25 mouse cellular contexts compared by ENCODE assay signal in the genomic region with DNA sequence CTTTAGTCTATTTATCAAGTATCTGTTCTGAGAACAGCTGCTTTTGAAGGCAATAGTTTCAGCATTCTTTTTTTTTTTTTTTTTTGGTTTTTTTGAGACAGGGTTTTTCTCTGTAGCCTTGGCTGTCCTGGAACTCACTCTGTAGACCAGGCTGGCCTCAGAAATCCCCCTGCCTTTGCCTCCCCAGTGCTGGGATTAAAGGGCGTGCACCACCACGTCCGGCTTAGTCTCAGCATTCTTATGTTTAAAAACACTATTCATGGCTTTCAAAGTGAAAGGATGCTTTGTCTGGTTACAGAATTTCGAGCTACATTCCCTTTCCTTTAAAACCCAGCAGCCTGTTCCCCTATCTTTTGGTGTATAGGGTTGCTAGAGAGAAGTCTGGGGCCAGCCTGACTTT. TPM values are rescaled to one million over a fixed set of nuclear protein-coding genes. Genes with fewer than 3 reads are reported as not detected.
A peak's percentile ranks its signal among the peaks of the same experiment; 100 is the strongest.
DNase-seq lines count a peak whose midpoint lies in the region; ATAC-seq and TF ChIP-seq lines count a peak whose summit lies in the region.
"Had no signal": no experiment of that assay in that cellular context is flagged by ENCODE, and none has a peak within 500 bp of the region (broad histone marks: within the 10 kb centered on the region; RNA-seq: fewer than 3 reads in every experiment).

No protein-coding gene starts in this region.

- 0 out of 2 replicates have a peak overlapping the region, but pooled peaks have one; percentile 10 for H3K27ac ChIP-seq in forebrain, embryonic 12.5 days
- no peak overlapping the region for H3K27ac ChIP-seq in forebrain, embryonic 11.5 days (ENCODE audit: low read depth, low read length)
- peak overlapping the region; percentile 72; the same call in 1 of the 2 replicates for H3K27ac ChIP-seq in ES-Bruce4 (ENCODE audit: insufficient read depth, low read length)
- H3K27ac ChIP-seq in MEL (ENCODE audit: control insufficient read depth, low read depth, low read length): no peak overlapping the region
- H3K27ac ChIP-seq in kidney, embryonic 15.5 days: no peak overlapping the region
- H3K27ac ChIP-seq: forebrain, embryonic 10.5 days; forebrain, embryonic 15.5 days; hindbrain, embryonic 14.5 days; hindbrain, postnatal 0 days had no signal

- no peak for TF ChIP-seq RAD21 in MEL (IDR thresholded peaks at IDR 0.05; ENCODE audit: low read depth, low read length)

- H3K4me3 ChIP-seq in forebrain, embryonic 12.5 days (replicated peaks): no peak overlapping the region
- no peak overlapping the region for H3K4me3 ChIP-seq in forebrain, embryonic 11.5 days (ENCODE audit: low read depth, low read length)
- H3K4me3 ChIP-seq in ES-Bruce4 (ENCODE audit: low read depth, low read length): no peak overlapping the region
- no peak overlapping the region for H3K4me3 ChIP-seq in MEL (ENCODE audit: control insufficient read depth in 1 of 2, insufficient read depth in 1 of 2, low read depth in 2 of 2, low read length in 2 of 2)
- no peak overlapping the region for H3K4me3 ChIP-seq in kidney, embryonic 15.5 days (replicated peaks)
- H3K4me3 ChIP-seq: forebrain, embryonic 10.5 days; forebrain, embryonic 15.5 days had no signal

- no peaks in the 10 kb centered on the region for H3K27me3 ChIP-seq in forebrain, embryonic 12.5 days
- no peaks in the 10 kb centered on the region for H3K27me3 ChIP-seq in forebrain, embryonic 11.5 days (ENCODE audit: control insufficient read depth, insufficient read depth, low read length)
- H3K27me3 ChIP-seq in ES-Bruce4 (ENCODE audit: control insufficient read depth, insufficient read depth, low read length, poor library complexity, severe bottlenecking) (no peaks in the 10 kb centered on the region), MEL (ENCODE audit: control insufficient read depth in 1 of 2, insufficient read depth in 2 of 2, low read length in 2 of 2) (no peaks in the 10 kb centered on the region)
- H3K27me3 ChIP-seq in kidney, embryonic 15.5 days: no peaks in the 10 kb centered on the region
- H3K27me3 ChIP-seq: forebrain, embryonic 15.5 days had no signal

- H3K9ac ChIP-seq in forebrain, embryonic 12.5 days: no peak overlapping the region
- no peak overlapping the region for H3K9ac ChIP-seq in forebrain, embryonic 11.5 days (ENCODE audit: low read length)
- H3K9ac ChIP-seq in ES-Bruce4 (ENCODE audit: low read depth, poor library complexity, severe bottlenecking) (no peak overlapping the region), MEL (ENCODE audit: control insufficient read depth, low read depth, low read length, poor library complexity, severe bottlenecking) (no peak overlapping the region)
- no peak overlapping the region for H3K9ac ChIP-seq in kidney, embryonic 15.5 days
- H3K9ac ChIP-seq: forebrain, embryonic 15.5 days; hindbrain, embryonic 14.5 days had no signal

- H3K79me2 ChIP-seq in MEL (ENCODE audit: control insufficient read depth, insufficient read depth, low read length, poor library complexity): peaks cover 26% of the 10 kb centered on the region

- TF ChIP-seq POLR2A in ES-Bruce4 (IDR thresholded peaks at IDR 0.05; ENCODE audit: insufficient read depth, low read length) (no peak), MEL (IDR thresholded peaks at IDR 0.05; ENCODE audit: control insufficient read depth in 1 of 2, insufficient read depth in 1 of 2, low read depth in 1 of 2, low read length in 2 of 2, poor library complexity in 1 of 2) (no peak)

- 7% methylated on average over 4 of the region's 4 CpGs for WGBS in forebrain, embryonic 12.5 days
- WGBS in forebrain, embryonic 11.5 days: 20% methylated on average over 4 of the region's 4 CpGs
- WGBS in kidney, embryonic 15.5 days: 64% methylated on average over 4 of the region's 4 CpGs

- no peak for ATAC-seq in forebrain, embryonic 12.5 days (ENCODE audit: low FRiP score)
- no peak for ATAC-seq in forebrain, embryonic 11.5 days (replicated peaks; ENCODE audit: low FRiP score)
- ATAC-seq in megakaryocyte, adult 5-6 weeks (ENCODE audit: poor library complexity, severe bottlenecking): no peak
- no peak for ATAC-seq in kidney, embryonic 15.5 days (replicated peaks; ENCODE audit: low FRiP score)
- ATAC-seq: forebrain, embryonic 15.5 days; hindbrain, postnatal 0 days; inflammation-experienced regulatory T-cells, adult 6 months; intestine, embryonic 16.5 days had no signal

- TF ChIP-seq CTCF in ES-Bruce4 (IDR thresholded peaks at IDR 0.05; ENCODE audit: low read depth, low read length): no peak
- TF ChIP-seq CTCF in MEL (IDR thresholded peaks at IDR 0.05 in 2 of 3, conservative IDR thresholded peaks at IDR 0.05 in 1 of 3; ENCODE audit: control insufficient read depth in 1 of 3, insufficient read depth in 1 of 3, low read depth in 2 of 3, low read length in 3 of 3, poor library complexity in 1 of 3, severe bottlenecking in 1 of 3): no peak

- H3K4me1 ChIP-seq in forebrain, embryonic 12.5 days: peaks cover 7% of the 10 kb centered on the region
- H3K4me1 ChIP-seq in forebrain, embryonic 11.5 days (replicated peaks; ENCODE audit: control insufficient read depth, insufficient read depth, low read length): no peaks in the 10 kb centered on the region
- H3K4me1 ChIP-seq in ES-Bruce4 (ENCODE audit: control insufficient read depth, insufficient read depth, low read length) (peaks cover 3% of the 10 kb centered on the region), MEL (ENCODE audit: control insufficient read depth in 1 of 2, insufficient read depth in 2 of 2, low read length in 2 of 2) (peaks cover 0 to 12% of the 10 kb centered on the region in 2 experiments; a peak in 2 of 4 replicates)
- peaks cover 8% of the 10 kb centered on the region for H3K4me1 ChIP-seq in kidney, embryonic 15.5 days

- no peak overlapping the region for H3K4me2 ChIP-seq in forebrain, embryonic 12.5 days
- H3K4me2 ChIP-seq in forebrain, embryonic 11.5 days (ENCODE audit: low read depth, low read length, severe bottlenecking): no peak overlapping the region
- H3K4me2 ChIP-seq in kidney, embryonic 15.5 days: no peak overlapping the region
- H3K4me2 ChIP-seq: forebrain, embryonic 15.5 days; heart, embryonic 11.5 days; hindbrain, embryonic 14.5 days had no signal

- peaks cover 5% of the 10 kb centered on the region; the same call in 1 of the 2 replicates for H3K36me3 ChIP-seq in forebrain, embryonic 12.5 days (replicated peaks)
- no peaks in the 10 kb centered on the region for H3K36me3 ChIP-seq in forebrain, embryonic 11.5 days (ENCODE audit: control insufficient read depth, insufficient read depth, low read length)
- H3K36me3 ChIP-seq in ES-Bruce4 (ENCODE audit: control insufficient read depth, insufficient read depth, low read length, poor library complexity, severe bottlenecking) (no peaks in the 10 kb centered on the region), MEL (ENCODE audit: control insufficient read depth in 1 of 2, insufficient read depth in 2 of 2, low read length in 2 of 2) (peaks cover 3 to 8% of the 10 kb centered on the region in 2 experiments; a peak in 3 of 4 replicates)
- H3K36me3 ChIP-seq in kidney, embryonic 15.5 days: 0 out of 2 replicates have a peak, but pooled peaks cover 4% of the 10 kb centered on the region

- no peak for DNase-seq in forebrain, embryonic 11.5 days (ENCODE audit: low spot score)
- DNase-seq in MEL (ENCODE audit: low read depth, low spot score): no peak
- peak; percentile 72 for DNase-seq in ZHBTc4 (ENCODE audit: low read depth, low spot score)
- DNase-seq in cerebellum, adult 9-10 months: no peak
- DNase-seq: adrenal gland, adult 2 months; adrenal gland, postnatal 14 days; cerebellum, adult 11-12 months; cerebellum, adult 8-10 months; cerebellum, postnatal 14 days; gastrocnemius, postnatal 10 days; heart, adult 11 months; heart, postnatal 10 days; heart, postnatal 4 days; kidney, adult 18-20 months had no signal

- TF ChIP-seq EP300 in ES-Bruce4 (IDR thresholded peaks at IDR 0.05; ENCODE audit: insufficient read depth, low read depth, low read length) (peak; percentile 64; the same call in 1 of the 2 replicates), MEL (IDR thresholded peaks at IDR 0.05; ENCODE audit: low read depth in 1 of 2, low read length in 2 of 2) (no peak)

- H3K9me3 ChIP-seq in forebrain, embryonic 12.5 days: no peaks in the 10 kb centered on the region; the same call in 1 of the 2 replicates
- H3K9me3 ChIP-seq in forebrain, embryonic 11.5 days (ENCODE audit: control insufficient read depth, low read length): no peaks in the 10 kb centered on the region
- H3K9me3 ChIP-seq in ES-Bruce4 (replicated peaks; ENCODE audit: control insufficient read depth, insufficient read depth, low read length, poor library complexity, severe bottlenecking) (no peaks in the 10 kb centered on the region), MEL (replicated peaks; ENCODE audit: insufficient read depth, low read length) (no peaks in the 10 kb centered on the region)
- H3K9me3 ChIP-seq in kidney, embryonic 15.5 days (replicated peaks): no peaks in the 10 kb centered on the region
- H3K9me3 ChIP-seq: forebrain, embryonic 15.5 days had no signal

TF ChIP-seq in MEL, 35 proteins besides CTCF, POLR2A, EP300 and RAD21 (continues in another document):
- TF ChIP-seq ELF1 (IDR thresholded peaks at IDR 0.05; ENCODE audit: low read depth, low read length) (no peak), SMC3 (IDR thresholded peaks at IDR 0.05; ENCODE audit: low read depth, low read length) (no peak)

RNA-seq across cellular contexts. Expression of a gene that starts 35.6 kb away (rescaled TPM):
- 106 and 113 TPM in 2 replicates for polyA plus RNA-seq in forebrain, embryonic 12.5 days (2016; fragmentation: Nextera tagmentation; extraction: Ambion mirVana)
- polyA plus RNA-seq in forebrain, embryonic 11.5 days (2014; fragmentation: Nextera tagmentation; extraction: Ambion mirVana): 105 and 110 TPM in 2 replicates
- polyA plus RNA-seq in ES-Bruce4 (2011; ENCODE audit: insufficient read depth, insufficient read length, low read depth, missing spikeins) (36.6 and 43.0 TPM in 2 replicates), MEL (2012; ENCODE audit: insufficient read depth in 1 of 2, insufficient read length in 2 of 2, low read depth in 1 of 2, low replicate concordance in 2 of 2, missing spikeins in 1 of 2) (10 to 100 TPM; 38.0 to 38.1 TPM)
- 26.6 and 29.2 TPM in 2 replicates for total RNA-seq in MEL (2012; rRNA removed)
- total RNA-seq in megakaryocyte, adult 5-6 weeks (2015): 36.3 and 41.5 TPM in 2 replicates
- 22.4 and 28.0 TPM in 2 replicates for total RNA-seq in megakaryocyte, adult 5-6 weeks (2017)
- polyA plus RNA-seq in kidney, embryonic 15.5 days (2015; fragmentation: Nextera tagmentation; extraction: Ambion mirVana): 69.8 and 74.6 TPM in 2 replicates

RNA-seq across cellular contexts. Expression of a gene that starts 47.1 kb away (rescaled TPM):
- polyA plus RNA-seq in forebrain, embryonic 12.5 days (2016; fragmentation: Nextera tagmentation; extraction: Ambion mirVana): 35.2 and 35.9 TPM in 2 replicates
- 33.1 and 34.6 TPM in 2 replicates for polyA plus RNA-seq in forebrain, embryonic 11.5 days (2014; fragmentation: Nextera tagmentation; extraction: Ambion mirVana)
- polyA plus RNA-seq in ES-Bruce4 (2011; ENCODE audit: insufficient read depth, insufficient read length, low read depth, missing spikeins) (40.0 and 40.2 TPM in 2 replicates), MEL (2012; ENCODE audit: insufficient read depth in 1 of 2, insufficient read length in 2 of 2, low read depth in 1 of 2, low replicate concordance in 2 of 2, missing spikeins in 1 of 2) (100 to 1,000 TPM in 1 of 2 experiments, 10 to 100 TPM in 1; 60.6 to 153 TPM)
- total RNA-seq in MEL (2012; rRNA removed): 148 and 175 TPM in 2 replicates
- total RNA-seq in megakaryocyte, adult 5-6 weeks (2015): 48.0 and 51.3 TPM in 2 replicates
- total RNA-seq in megakaryocyte, adult 5-6 weeks (2017): 51.5 and 56.5 TPM in 2 replicates
- 23.1 and 23.7 TPM in 2 replicates for polyA plus RNA-seq in kidney, embryonic 15.5 days (2015; fragmentation: Nextera tagmentation; extraction: Ambion mirVana)

Comparison
In these comparisons a context has a peak if more than half of its experiments do, and no peak if none do; other contexts are left out.
1. H3K27ac ChIP-seq: peak in forebrain, embryonic 12.5 days (single experiment) and ES-Bruce4 (single experiment); none in forebrain, embryonic 11.5 days (single experiment), MEL (single experiment) and kidney, embryonic 15.5 days (single experiment).